Mouse (Mus musculus): Measurements from ENCODE around the gene Ctnnd2. TPM values are rescaled to one million over a fixed set of nuclear protein-coding genes. Genes with fewer than 3 reads are reported as not detected.

Gene Ctnnd2
- total and polyA plus RNA-seq, 3 experiments: 0.10 to 0.35 (median 0.16) TPM

DNA sequence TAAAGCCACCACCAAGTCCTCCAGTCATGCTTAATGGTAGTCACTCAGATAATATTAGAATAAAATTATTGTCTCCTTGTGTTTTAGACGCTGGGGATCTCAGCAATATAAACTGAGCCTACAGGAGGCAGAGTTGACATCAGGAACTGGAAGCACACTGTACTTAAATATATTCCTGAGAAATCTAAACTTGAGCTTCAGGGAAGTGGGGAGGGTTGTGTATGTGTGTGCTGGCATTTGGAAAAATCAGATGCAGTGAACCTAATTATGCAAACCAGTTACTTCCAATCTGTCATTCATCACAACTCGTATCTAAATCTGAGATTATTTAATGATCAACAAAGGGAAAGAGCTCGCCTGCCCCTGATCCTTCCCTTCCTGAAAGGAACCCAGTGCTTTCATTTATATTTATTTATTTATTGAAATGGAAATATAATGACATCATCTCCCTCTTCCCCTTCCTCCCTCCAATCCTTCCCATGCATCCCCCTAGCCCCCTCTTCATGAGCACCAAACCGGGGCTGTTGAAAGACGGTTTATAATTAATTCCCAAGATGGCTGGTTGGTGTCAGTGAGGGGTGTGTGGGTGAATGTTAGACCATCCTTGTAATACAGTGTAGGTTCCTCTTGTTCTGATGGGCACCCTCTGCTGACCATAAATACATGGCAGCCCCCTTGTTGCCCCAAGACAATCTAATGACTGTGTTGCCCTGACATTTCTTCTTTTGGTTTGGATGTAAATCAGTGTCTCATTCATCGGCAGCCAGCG, 495.6 kb downstream of the Ctnnd2 start:
- H3K27me3 ChIP-seq (ENCODE audit: control insufficient read depth, insufficient read depth, low read length): no peaks in the 10 kb centered on the region
- intact Hi-C loops (cut with DNase I): no loop called here
- WGBS: 67% methylated on average over 7 of the region's 7 CpGs

DNA sequence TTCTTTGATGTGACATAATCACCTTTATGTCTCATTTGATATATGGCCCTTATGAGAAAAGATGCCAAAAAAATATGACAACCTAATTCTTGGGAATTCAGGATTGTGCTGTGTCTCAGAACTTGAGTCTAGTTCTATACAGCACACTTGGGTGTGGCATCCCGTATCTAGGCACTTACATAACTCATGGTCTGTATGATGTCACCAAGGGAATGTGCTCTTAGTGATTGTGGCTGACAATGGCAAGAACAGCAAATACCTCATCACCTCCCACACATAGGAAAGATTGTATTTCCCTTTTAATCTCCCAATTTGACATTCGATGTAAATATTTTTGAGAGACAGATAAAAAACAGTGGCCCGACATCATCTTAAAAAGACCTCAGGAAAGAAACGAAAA, 509.5 kb downstream of the Ctnnd2 start:
- Histone ChIP-seq H3K27ac (no peak overlapping the region), H3K79me2 (replicated peaks; ENCODE audit: control insufficient read depth, insufficient read depth, low read length) (no peaks in the 10 kb centered on the region), H3K4me3 (no peak overlapping the region), H3K36me3 (ENCODE audit: control insufficient read depth, insufficient read depth, low read length) (no peaks in the 10 kb centered on the region), H3K27me3 (ENCODE audit: control insufficient read depth, insufficient read depth, low read length) (no peaks in the 10 kb centered on the region), H3K4me1 (ENCODE audit: control insufficient read depth, insufficient read depth, low read length) (no peaks in the 10 kb centered on the region), H3K9ac (ENCODE audit: low read depth, low read length) (no peak overlapping the region)
- no peak for DNase-seq
- no peak for TF ChIP-seq EP300 (IDR thresholded peaks at IDR 0.05; ENCODE audit: insufficient read depth, low read depth, low read length)
- no peak for TF ChIP-seq POLR2A (IDR thresholded peaks at IDR 0.05; ENCODE audit: insufficient read depth, low read depth, low read length)
- TF ChIP-seq CTCF (IDR thresholded peaks at IDR 0.05): no peak
- intact Hi-C loops (cut with DNase I): no loop called here
- 35% methylated on average over 4 of the region's 4 CpGs for WGBS

More for the DNA sequence above, 495.6 kb downstream of the Ctnnd2 start:
- Histone ChIP-seq H3K9ac (ENCODE audit: low read depth, low read length) (no peak overlapping the region), H3K4me1 (ENCODE audit: control insufficient read depth, insufficient read depth, low read length) (no peaks in the 10 kb centered on the region), H3K27ac (no peak overlapping the region), H3K4me3 (no peak overlapping the region), H3K79me2 (replicated peaks; ENCODE audit: control insufficient read depth, insufficient read depth, low read length) (no peaks in the 10 kb centered on the region), H3K36me3 (ENCODE audit: control insufficient read depth, insufficient read depth, low read length) (no peaks in the 10 kb centered on the region)
- DNase-seq: no peak
- no peak for TF ChIP-seq EP300 (IDR thresholded peaks at IDR 0.05; ENCODE audit: insufficient read depth, low read depth, low read length)

DNA sequence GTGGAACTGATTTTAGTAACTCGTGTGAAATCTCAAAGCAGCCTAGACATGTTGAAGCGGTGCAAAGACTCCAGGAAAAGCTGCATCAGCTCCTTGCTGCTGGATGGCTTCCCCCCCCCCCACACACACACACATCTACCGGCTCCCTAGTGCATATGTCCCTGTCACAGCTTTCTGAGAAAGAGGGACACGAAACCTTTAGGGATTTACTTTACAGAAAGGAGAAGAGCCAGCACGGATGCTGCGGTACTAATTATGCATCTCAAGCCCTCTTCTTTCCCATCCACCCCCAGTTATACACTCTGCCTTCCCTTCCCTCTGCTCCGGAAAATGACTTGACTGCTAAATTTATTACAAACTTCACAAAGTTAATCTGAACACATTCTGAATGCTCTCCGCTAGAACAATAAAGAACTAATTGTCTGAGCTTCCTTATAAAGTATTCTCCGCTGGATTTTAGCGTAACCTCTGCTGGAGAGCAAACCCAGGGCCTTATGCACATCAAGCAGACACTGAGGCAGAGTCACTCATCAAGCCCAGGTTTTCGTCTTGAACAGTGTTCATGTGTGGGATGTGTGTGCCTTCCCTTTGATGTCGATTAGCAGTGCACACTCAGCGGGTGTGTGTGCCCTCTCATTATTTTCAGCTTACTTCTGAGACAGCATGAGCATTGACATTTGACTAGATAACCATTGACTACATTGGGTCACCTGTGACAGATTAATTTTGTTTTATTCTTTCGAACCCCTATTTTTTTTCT, 510.1 kb downstream of the Ctnnd2 start:
- 72% methylated on average over 14 of the region's 14 CpGs for WGBS
- H3K79me2 ChIP-seq (replicated peaks; ENCODE audit: control insufficient read depth, insufficient read depth, low read length): no peaks in the 10 kb centered on the region
- no peak overlapping the region for H3K27ac ChIP-seq
- H3K4me3 ChIP-seq: no peak overlapping the region
- no peaks in the 10 kb centered on the region for H3K27me3 ChIP-seq (ENCODE audit: control insufficient read depth, insufficient read depth, low read length)
- no peak for DNase-seq
- no peaks in the 10 kb centered on the region for H3K4me1 ChIP-seq (ENCODE audit: control insufficient read depth, insufficient read depth, low read length)
- H3K36me3 ChIP-seq (ENCODE audit: control insufficient read depth, insufficient read depth, low read length): no peaks in the 10 kb centered on the region
- no peak overlapping the region for H3K9ac ChIP-seq (ENCODE audit: low read depth, low read length)
- intact Hi-C loops (cut with DNase I): no loop called here
- no peak for TF ChIP-seq EP300 (IDR thresholded peaks at IDR 0.05; ENCODE audit: insufficient read depth, low read depth, low read length)
- TF ChIP-seq CTCF (IDR thresholded peaks at IDR 0.05): no peak
- no peak for TF ChIP-seq POLR2A (IDR thresholded peaks at IDR 0.05; ENCODE audit: insufficient read depth, low read depth, low read length)

DNA sequence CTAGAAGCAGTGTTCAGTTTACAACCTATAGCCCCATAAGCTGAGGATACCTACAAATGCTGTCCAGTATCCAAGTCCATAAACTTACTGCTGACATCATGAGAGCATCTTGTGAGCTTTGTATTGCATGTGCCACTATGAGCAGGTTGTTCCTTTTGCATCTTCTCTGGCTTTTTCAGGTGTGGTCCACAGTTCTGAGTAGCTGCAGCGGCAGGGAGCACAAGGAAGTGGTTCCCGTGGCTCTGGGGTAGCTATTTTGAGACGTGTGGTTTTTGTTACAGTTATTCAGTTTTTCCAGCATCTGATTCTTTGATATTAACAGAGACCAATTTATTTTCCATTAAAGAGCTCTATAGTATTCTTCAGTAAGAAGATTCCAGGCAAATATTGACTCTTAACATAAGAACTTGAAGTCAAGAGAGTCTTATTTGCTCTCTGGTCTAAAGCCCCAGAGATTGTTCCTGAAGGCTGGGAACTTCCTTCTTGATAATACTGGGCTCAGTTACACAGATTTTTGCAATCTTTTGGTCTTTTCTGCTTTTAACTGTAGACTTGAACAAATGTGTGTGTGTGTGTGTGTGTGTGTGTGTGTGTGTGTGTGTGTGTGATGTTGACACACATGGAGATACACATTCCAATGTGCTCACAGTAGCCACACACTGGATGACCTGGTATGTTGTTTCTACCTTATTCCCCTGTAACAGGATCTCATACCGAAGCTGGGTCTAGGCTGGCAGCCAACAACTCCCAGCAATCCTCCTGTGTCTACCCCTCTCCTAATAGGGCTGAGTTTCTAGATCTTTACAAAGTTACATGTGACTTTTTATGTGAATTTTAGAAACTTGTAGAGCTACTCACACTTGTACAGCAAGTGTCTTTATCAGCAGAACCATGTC, 514.1 kb downstream of the Ctnnd2 start:
- no peaks in the 10 kb centered on the region for H3K4me1 ChIP-seq (ENCODE audit: control insufficient read depth, insufficient read depth, low read length)
- no peaks in the 10 kb centered on the region for H3K36me3 ChIP-seq (ENCODE audit: control insufficient read depth, insufficient read depth, low read length)
- no peak overlapping the region for H3K27ac ChIP-seq
- intact Hi-C loops (cut with DNase I): no loop called here
- DNase-seq: no peak
- no peaks in the 10 kb centered on the region for H3K79me2 ChIP-seq (replicated peaks; ENCODE audit: control insufficient read depth, insufficient read depth, low read length)
- H3K9ac ChIP-seq (ENCODE audit: low read depth, low read length): no peak overlapping the region
- TF ChIP-seq CTCF (IDR thresholded peaks at IDR 0.05): no peak
- no peak for TF ChIP-seq EP300 (IDR thresholded peaks at IDR 0.05; ENCODE audit: insufficient read depth, low read depth, low read length)
- TF ChIP-seq POLR2A (IDR thresholded peaks at IDR 0.05; ENCODE audit: insufficient read depth, low read depth, low read length): no peak
- H3K27me3 ChIP-seq (ENCODE audit: control insufficient read depth, insufficient read depth, low read length): no peaks in the 10 kb centered on the region
- WGBS: 26% methylated on average over 4 of the region's 4 CpGs
- no peak overlapping the region for H3K4me3 ChIP-seq

DNA sequence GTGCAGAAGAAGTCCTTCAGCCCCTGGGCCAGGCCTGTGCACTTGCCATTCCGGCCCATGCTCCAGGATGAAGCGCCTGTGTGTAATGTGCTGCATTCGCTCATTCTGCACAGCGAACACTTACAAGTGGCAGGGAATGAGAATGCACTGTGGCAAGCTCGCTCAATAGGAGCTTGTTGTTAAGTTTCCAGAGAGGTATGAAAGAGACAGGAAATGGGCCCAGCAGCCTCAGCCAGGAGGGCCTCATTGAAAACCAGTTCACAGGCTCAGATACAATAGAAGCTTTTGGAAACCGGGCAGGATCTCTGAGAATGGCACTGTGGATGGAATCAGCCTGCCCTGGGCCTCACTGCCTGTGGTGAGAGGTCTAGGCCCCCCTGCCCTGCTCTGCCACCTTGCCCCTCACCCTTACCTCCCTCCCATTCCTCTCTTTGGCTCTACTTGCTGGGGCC, 521.4 kb downstream of the Ctnnd2 start:
- Histone ChIP-seq H3K79me2 (replicated peaks; ENCODE audit: control insufficient read depth, insufficient read depth, low read length) (no peaks in the 10 kb centered on the region), H3K4me3 (no peak overlapping the region), H3K27ac (no peak overlapping the region), H3K9ac (ENCODE audit: low read depth, low read length) (no peak overlapping the region), H3K27me3 (ENCODE audit: control insufficient read depth, insufficient read depth, low read length) (no peaks in the 10 kb centered on the region), H3K36me3 (ENCODE audit: control insufficient read depth, insufficient read depth, low read length) (no peaks in the 10 kb centered on the region), H3K4me1 (ENCODE audit: control insufficient read depth, insufficient read depth, low read length) (no peaks in the 10 kb centered on the region)
- intact Hi-C loops (cut with DNase I): no loop called here
- DNase-seq: no peak
- WGBS: 79% methylated on average over 6 of the region's 6 CpGs
- TF ChIP-seq CTCF (IDR thresholded peaks at IDR 0.05) (no peak), POLR2A (IDR thresholded peaks at IDR 0.05; ENCODE audit: insufficient read depth, low read depth, low read length) (no peak), EP300 (IDR thresholded peaks at IDR 0.05; ENCODE audit: insufficient read depth, low read depth, low read length) (no peak)
